17 mouse cellular contexts compared by ENCODE assay signal in genomic region chr1:133618311-133618710, GRCm38 (mm10). TPM values are rescaled to one million over a fixed set of nuclear protein-coding genes. Genes with fewer than 3 reads are reported as not detected.
A peak's percentile ranks its signal among the peaks of the same experiment; 100 is the strongest.
DNase-seq lines count a peak whose midpoint lies in the region; ATAC-seq and TF ChIP-seq lines count a peak whose summit lies in the region.
"Had no signal": no experiment of that assay in that cellular context is flagged by ENCODE, and none has a peak within 500 bp of the region (broad histone marks: within the 10 kb centered on the region; RNA-seq: fewer than 3 reads in every experiment).

No protein-coding gene starts in this region.

- H3K4me2 ChIP-seq in liver, embryonic 13.5 days, result no peak overlapping the region
- no peak overlapping the region for H3K4me2 ChIP-seq in heart, embryonic 11.5 days
- H3K4me2 ChIP-seq in hindbrain, embryonic 13.5 days, result no peak overlapping the region
- H3K4me2 ChIP-seq: forebrain, embryonic 13.5 days; heart, embryonic 15.5 days; midbrain, embryonic 11.5 days; neural tube, embryonic 13.5 days had no signal

- TF ChIP-seq CTCF in G1E (IDR thresholded peaks at IDR 0.05; ENCODE audit: low read depth, low read length), result no peak
- no peak for TF ChIP-seq CTCF in small intestine, adult 2 months (IDR thresholded peaks at IDR 0.05; ENCODE audit: extremely low read depth, insufficient read length, insufficient replicate concordance, low read depth, low read length)

- H3K27ac ChIP-seq in liver, embryonic 13.5 days, result peak overlapping the region; percentile 48
- peak overlapping the region; percentile 1; the same call in 1 of the 2 replicates for H3K27ac ChIP-seq in small intestine, adult 2 months (ENCODE audit: insufficient read depth, low read depth, low read length)
- H3K27ac ChIP-seq in heart, embryonic 11.5 days (ENCODE audit: low read depth, low read length), result no peak overlapping the region
- H3K27ac ChIP-seq in hindbrain, embryonic 13.5 days, result no peak overlapping the region
- H3K27ac ChIP-seq: forebrain, embryonic 13.5 days; heart, embryonic 15.5 days; neural tube, embryonic 13.5 days had no signal

- H3K27me3 ChIP-seq in G1E (ENCODE audit: insufficient read depth, low read length), result no peaks in the 10 kb centered on the region
- H3K27me3 ChIP-seq in liver, embryonic 13.5 days, result no peaks in the 10 kb centered on the region
- no peaks in the 10 kb centered on the region for H3K27me3 ChIP-seq in small intestine, adult 2 months (ENCODE audit: control insufficient read depth, insufficient read depth, low read length)
- H3K27me3 ChIP-seq in heart, embryonic 11.5 days (ENCODE audit: control insufficient read depth, insufficient read depth, low read length), result no peaks in the 10 kb centered on the region
- no peaks in the 10 kb centered on the region for H3K27me3 ChIP-seq in hindbrain, embryonic 13.5 days
- H3K27me3 ChIP-seq: forebrain, embryonic 13.5 days; heart, embryonic 15.5 days; neural tube, embryonic 13.5 days had no signal

- peak overlapping the region; percentile 20; the same call in 1 of the 2 replicates for H3K4me3 ChIP-seq in G1E (ENCODE audit: low read depth, low read length)
- H3K4me3 ChIP-seq in liver, embryonic 13.5 days (replicated peaks), result no peak overlapping the region
- no peak overlapping the region for H3K4me3 ChIP-seq in small intestine, adult 2 months (ENCODE audit: low read depth, low read length)
- no peak overlapping the region for H3K4me3 ChIP-seq in heart, embryonic 11.5 days (ENCODE audit: low read depth, low read length)
- H3K4me3 ChIP-seq in hindbrain, embryonic 13.5 days, result no peak overlapping the region
- H3K4me3 ChIP-seq: forebrain, embryonic 13.5 days; heart, embryonic 15.5 days; neural tube, embryonic 13.5 days had no signal

- H3K9ac ChIP-seq in liver, embryonic 13.5 days, result 0 out of 2 replicates have a peak overlapping the region, but pooled peaks have one; percentile 7
- no peak overlapping the region for H3K9ac ChIP-seq in heart, embryonic 11.5 days (ENCODE audit: low read depth, low read length)
- no peak overlapping the region for H3K9ac ChIP-seq in hindbrain, embryonic 13.5 days
- H3K9ac ChIP-seq: forebrain, embryonic 13.5 days; heart, embryonic 15.5 days; neural tube, embryonic 13.5 days had no signal

- DNase-seq in G1E (ENCODE audit: low spot score), result peak; percentile 21
- no peak for DNase-seq in liver, embryonic 13.5 days
- DNase-seq in layer of hippocampus, adult 9-11 months, result no peak
- DNase-seq: cerebellum, postnatal 14 days; kidney, adult 11 months; layer of hippocampus, postnatal 36 days; lung, adult 18-20 months; lung, postnatal 36 days had no signal

- TF ChIP-seq POLR2A in small intestine, adult 2 months (IDR thresholded peaks at IDR 0.05; ENCODE audit: low read depth, low read length), result no peak

- peaks cover 28% of the 10 kb centered on the region for H3K4me1 ChIP-seq in G1E (ENCODE audit: insufficient read depth, low read depth, low read length)
- peaks cover 22% of the 10 kb centered on the region for H3K4me1 ChIP-seq in liver, embryonic 13.5 days (replicated peaks)
- peaks cover 9% of the 10 kb centered on the region; the same call in 1 of the 2 replicates for H3K4me1 ChIP-seq in small intestine, adult 2 months (ENCODE audit: control insufficient read depth, insufficient read depth, insufficient read length, low read length)
- H3K4me1 ChIP-seq in heart, embryonic 11.5 days (ENCODE audit: control insufficient read depth, insufficient read depth, low read length), result no peaks in the 10 kb centered on the region
- H3K4me1 ChIP-seq in hindbrain, embryonic 13.5 days (replicated peaks), result no peaks in the 10 kb centered on the region
- H3K4me1 ChIP-seq: forebrain, embryonic 13.5 days; heart, embryonic 15.5 days; neural tube, embryonic 13.5 days had no signal

- H3K36me3 ChIP-seq in G1E (replicated peaks), result peaks cover 46% of the 10 kb centered on the region
- H3K36me3 ChIP-seq in liver, embryonic 13.5 days, result peaks cover 49% of the 10 kb centered on the region
- H3K36me3 ChIP-seq in small intestine, adult 2 months (ENCODE audit: control insufficient read depth, insufficient read depth, low read length), result peaks cover 32% of the 10 kb centered on the region
- peaks cover 21% of the 10 kb centered on the region for H3K36me3 ChIP-seq in heart, embryonic 11.5 days (ENCODE audit: control insufficient read depth, insufficient read depth, low read length)
- H3K36me3 ChIP-seq in hindbrain, embryonic 13.5 days, result peaks cover 65% of the 10 kb centered on the region

- 54% methylated on average over 8 of the region's 8 CpGs for WGBS in liver, embryonic 13.5 days (ENCODE audit: insufficient replicate concordance)
- WGBS in small intestine, adult 2 months, result 27% methylated on average over 8 of the region's 8 CpGs
- 78% methylated on average over 8 of the region's 8 CpGs for WGBS in heart, embryonic 11.5 days (ENCODE audit: insufficient replicate concordance)
- WGBS in hindbrain, embryonic 13.5 days, result 86% methylated on average over 8 of the region's 8 CpGs

- H3K9me3 ChIP-seq in G1E (replicated peaks), result no peaks in the 10 kb centered on the region
- H3K9me3 ChIP-seq in liver, embryonic 13.5 days (replicated peaks), result no peaks in the 10 kb centered on the region
- H3K9me3 ChIP-seq in heart, embryonic 11.5 days (replicated peaks; ENCODE audit: control insufficient read depth, low read length), result no peaks in the 10 kb centered on the region
- no peaks in the 10 kb centered on the region for H3K9me3 ChIP-seq in hindbrain, embryonic 13.5 days
- H3K9me3 ChIP-seq: forebrain, embryonic 13.5 days; heart, embryonic 15.5 days; neural tube, embryonic 13.5 days had no signal

- ATAC-seq in G1E (ENCODE audit: extremely low read depth, insufficient number of reproducible peaks, low FRiP score, poor library complexity, severe bottlenecking), result peak; percentile 55
- peak; percentile 42; the same call in 1 of the 2 replicates for ATAC-seq in erythroid progenitor cell, adult 5-6 weeks (replicated peaks; ENCODE audit: low FRiP score, poor library complexity, severe bottlenecking)
- ATAC-seq in liver, embryonic 13.5 days (ENCODE audit: low read depth), result peak; percentile 77
- no peak for ATAC-seq in heart, embryonic 11.5 days (replicated peaks; ENCODE audit: insufficient number of reproducible peaks, low FRiP score, low TSS enrichment)
- ATAC-seq in hindbrain, embryonic 13.5 days (ENCODE audit: low FRiP score), result no peak
- ATAC-seq: forebrain, embryonic 13.5 days had no signal

RNA-seq across cellular contexts. Expression of gene Snrpe, which starts 8.2 kb away (rescaled TPM):
- 170 and 200 TPM in 2 replicates for total RNA-seq in G1E (2014; fragmentation: Nextera tagmentation)
- 1,043 and 1,097 TPM in 2 replicates for total RNA-seq in G1E (2017)
- polyA plus RNA-seq in G1E (2012), result 25.3 and 33.5 TPM in 2 replicates
- total RNA-seq in erythroid progenitor cell, adult 5-6 weeks (2015; ENCODE audit: low replicate concordance), result 266 and 285 TPM in 2 replicates
- total RNA-seq in erythroid progenitor cell, adult 5-6 weeks (2017; ENCODE audit: low replicate concordance), result 123 and 292 TPM in 2 replicates
- polyA plus RNA-seq in liver, embryonic 13.5 days (2015; fragmentation: Nextera tagmentation; extraction: Ambion mirVana), result 501 and 514 TPM in 2 replicates
- 6.9 and 14.7 TPM in 2 replicates for polyA plus RNA-seq in small intestine, adult 2 months (2012; rRNA removed)
- polyA plus RNA-seq in heart, embryonic 11.5 days (2014; fragmentation: Nextera tagmentation; extraction: Ambion mirVana), result 489 and 500 TPM in 2 replicates
- 586 and 614 TPM in 2 replicates for polyA plus RNA-seq in hindbrain, embryonic 13.5 days (2015; fragmentation: Nextera tagmentation; extraction: Ambion mirVana)

RNA-seq across cellular contexts. Expression of gene Zbed6, which starts 42.4 kb away (rescaled TPM):
- 31.5 and 42.4 TPM in 2 replicates for total RNA-seq in G1E (2014; fragmentation: Nextera tagmentation)
- 22.2 and 26.1 TPM in 2 replicates for total RNA-seq in G1E (2017)
- not detected in 2 replicates for polyA plus RNA-seq in G1E (2012)
- 5.4 TPM in 1 of 2 replicates, not detected in the other for total RNA-seq in erythroid progenitor cell, adult 5-6 weeks (2015; ENCODE audit: low replicate concordance)
- 25.3 and 36.0 TPM in 2 replicates for total RNA-seq in erythroid progenitor cell, adult 5-6 weeks (2017; ENCODE audit: low replicate concordance)
- not detected in 2 replicates for polyA plus RNA-seq in liver, embryonic 13.5 days (2015; fragmentation: Nextera tagmentation; extraction: Ambion mirVana)
- polyA plus RNA-seq in small intestine, adult 2 months (2012; rRNA removed), result 0.61 and 1.0 TPM in 2 replicates
- not detected in 2 replicates for polyA plus RNA-seq in heart, embryonic 11.5 days (2014; fragmentation: Nextera tagmentation; extraction: Ambion mirVana)
- polyA plus RNA-seq in hindbrain, embryonic 13.5 days (2015; fragmentation: Nextera tagmentation; extraction: Ambion mirVana), result not detected in 2 replicates
- polyA plus RNA-seq: forebrain, embryonic 13.5 days; heart, embryonic 15.5 days; hindbrain, embryonic 11.5 days; midbrain, embryonic 11.5 days; neural tube, embryonic 13.5 days had no signal

RNA-seq across cellular contexts. Expression of gene Gm38394, which starts 42.8 kb away (rescaled TPM):
- 62.2 and 74.9 TPM in 2 replicates for total RNA-seq in G1E (2014; fragmentation: Nextera tagmentation)
- total RNA-seq in G1E (2017), result 16.6 and 22.2 TPM in 2 replicates
- 6.8 and 7.9 TPM in 2 replicates for polyA plus RNA-seq in G1E (2012)
- total RNA-seq in erythroid progenitor cell, adult 5-6 weeks (2015; ENCODE audit: low replicate concordance), result 23.4 and 43.6 TPM in 2 replicates
- 9.1 and 22.3 TPM in 2 replicates for total RNA-seq in erythroid progenitor cell, adult 5-6 weeks (2017; ENCODE audit: low replicate concordance)
- 0.97 and 1.2 TPM in 2 replicates for polyA plus RNA-seq in liver, embryonic 13.5 days (2015; fragmentation: Nextera tagmentation; extraction: Ambion mirVana)
- polyA plus RNA-seq in small intestine, adult 2 months (2012; rRNA removed), result 0.29 and 1.1 TPM in 2 replicates
- polyA plus RNA-seq in heart, embryonic 11.5 days (2014; fragmentation: Nextera tagmentation; extraction: Ambion mirVana), result 7.0 and 8.4 TPM in 2 replicates
- polyA plus RNA-seq in hindbrain, embryonic 13.5 days (2015; fragmentation: Nextera tagmentation; extraction: Ambion mirVana), result 3.7 TPM in 2 replicates

Comparison
In these comparisons a context has a peak if more than half of its experiments do, and no peak if none do; other contexts are left out.
1. ATAC-seq: peak in G1E (single experiment), erythroid progenitor cell, adult 5-6 weeks (single experiment) and liver, embryonic 13.5 days (single experiment); none in heart, embryonic 11.5 days (single experiment) and hindbrain, embryonic 13.5 days (single experiment).
2. H3K27ac ChIP-seq: peak in liver, embryonic 13.5 days (single experiment) and small intestine, adult 2 months (single experiment); none in heart, embryonic 11.5 days (single experiment) and hindbrain, embryonic 13.5 days (single experiment).
3. RNA of gene Snrpe, which starts 8.2 kb away (polyA plus RNA-seq): 586 to 614 TPM in hindbrain, embryonic 13.5 days, 501 to 514 TPM in liver, embryonic 13.5 days and 489 to 500 TPM in heart, embryonic 11.5 days; 25.3 to 33.5 TPM in G1E and 6.9 to 14.7 TPM in small intestine, adult 2 months; every median in the first group is over 10 times any median in the second.